Mouse (Mus musculus) adrenal gland, postnatal 10 days (tissue): ENCODE measurements around the gene Robo1. TPM values are rescaled to one million over a fixed set of nuclear protein-coding genes. Genes with fewer than 3 reads are reported as not detected.

Experiments
- DNase-seq: peaks from one replicate; pipeline ENCODE4 v3.0.0; 2021; ENCODE audit warnings: mixed read lengths
- total RNA-seq, 2 experiments: library from RNA; stranded (reverse); gene quantifications; 2 replicates each; pipeline ENCODE4 v1.2.3; 2021

Robo1 gene
- total RNA-seq, 2 experiments from 2014 or later, result 67.1 to 70.5 TPM

- DNase-seq, result no peak
These were observed 295.5 kb downstream of the Robo1 start for GRCm38 (mm10) chr16:72603487-72604206.

GRCm38 (mm10) chr16:72605066-72605465 is 297.0 kb downstream of the Robo1 start:
- DNase-seq, result peak; percentile 83

- DNase-seq, result no peak
These were observed 302.6 kb downstream of the Robo1 start for GRCm38 (mm10) chr16:72610661-72611112.

GRCm38 (mm10) chr16:72614898-72615297 is 306.8 kb downstream of the Robo1 start:
- DNase-seq, result no peak

- no peak for DNase-seq
These were observed 307.3 kb downstream of the Robo1 start for GRCm38 (mm10) chr16:72615360-72615759.

- no peak for DNase-seq
These were observed 314.3 kb downstream of the Robo1 start for GRCm38 (mm10) chr16:72622371-72622770.

GRCm38 (mm10) chr16:72622868-72623267 is 314.8 kb downstream of the Robo1 start:
- DNase-seq, result no peak

GRCm38 (mm10) chr16:72633846-72634245 is 325.7 kb downstream of the Robo1 start:
- no peak for DNase-seq

- DNase-seq, result no peak
These were observed 331.3 kb downstream of the Robo1 start for GRCm38 (mm10) chr16:72639332-72639940.

- DNase-seq, result no peak
These were observed 333.1 kb downstream of the Robo1 start for GRCm38 (mm10) chr16:72640932-72641811.

- DNase-seq, result no peak
These were observed 337.8 kb downstream of the Robo1 start for GRCm38 (mm10) chr16:72645890-72646289.

GRCm38 (mm10) chr16:72649314-72649713 is 341.2 kb downstream of the Robo1 start:
- peak; percentile 65 for DNase-seq

- no peak for DNase-seq
These were observed 347.3 kb downstream of the Robo1 start for GRCm38 (mm10) chr16:72655411-72655810.

GRCm38 (mm10) chr16:72662837-72663350 is 354.8 kb downstream of the Robo1 start:
- peak; percentile 85 for DNase-seq

- peak; percentile 77 for DNase-seq
These were observed 355.5 kb downstream of the Robo1 start for GRCm38 (mm10) chr16:72663351-72664232.

GRCm38 (mm10) chr16:72664233-72664613 is 356.1 kb downstream of the Robo1 start:
- peak; percentile 68 for DNase-seq

GRCm38 (mm10) chr16:72664806-72665205 is 356.7 kb downstream of the Robo1 start:
- no peak for DNase-seq

- DNase-seq, result no peak
These were observed 357.3 kb downstream of the Robo1 start for GRCm38 (mm10) chr16:72665454-72665853.

- no peak for DNase-seq
These were observed 362.3 kb downstream of the Robo1 start for GRCm38 (mm10) chr16:72670240-72671038.

- no peak for DNase-seq
These were observed 369.1 kb downstream of the Robo1 start for GRCm38 (mm10) chr16:72677234-72677633.

- no peak for DNase-seq
These were observed 370.3 kb downstream of the Robo1 start for GRCm38 (mm10) chr16:72678450-72678849.
